ENCODE assay signal across 29 mouse cellular contexts in the genomic region with DNA sequence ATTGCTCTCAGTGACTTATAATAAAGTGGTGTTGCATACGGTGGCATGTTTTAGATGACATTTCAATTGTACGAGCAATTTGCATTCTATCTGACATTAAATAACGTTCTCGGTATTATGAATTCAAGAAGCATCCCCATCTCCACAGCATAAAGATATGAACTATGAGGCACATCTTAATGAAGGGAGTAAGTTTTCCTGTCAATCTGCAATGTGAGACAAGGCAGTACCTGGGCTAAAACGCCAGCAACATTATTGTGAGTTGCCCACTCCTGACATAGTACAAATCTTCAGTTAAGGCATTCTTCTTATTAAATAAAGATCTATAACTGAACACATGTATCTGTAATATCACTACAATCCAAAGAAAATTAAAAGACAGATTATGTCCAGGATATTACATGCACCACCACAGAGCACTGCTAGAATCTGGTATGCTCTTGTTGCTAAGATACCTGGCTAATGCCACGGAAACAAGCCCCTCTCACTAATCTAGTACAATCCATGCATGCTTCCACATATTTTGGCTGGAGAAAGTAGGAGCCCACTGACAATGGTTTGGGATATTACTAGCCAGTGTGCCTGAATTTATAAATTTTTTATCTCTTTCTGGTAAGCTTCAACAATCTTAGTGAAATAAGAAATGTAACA.
DNase-seq lines count a peak whose midpoint lies in the region; ATAC-seq lines count a peak whose summit lies in the region.
"Had no signal": no experiment of that assay in that cellular context is flagged by ENCODE, and none has a peak within 500 bp of the region (broad histone marks: within the 10 kb centered on the region; RNA-seq: fewer than 3 reads in every experiment).

No protein-coding gene starts in this region.

- no peaks in the 10 kb centered on the region for H3K9me3 ChIP-seq in forebrain, embryonic 12.5 days
- no peaks in the 10 kb centered on the region for H3K9me3 ChIP-seq in forebrain, embryonic 11.5 days (ENCODE audit: control insufficient read depth, low read length)
- no peaks in the 10 kb centered on the region for H3K9me3 ChIP-seq in midbrain, embryonic 12.5 days
- H3K9me3 ChIP-seq in midbrain, embryonic 10.5 days (replicated peaks), result no peaks in the 10 kb centered on the region
- no peaks in the 10 kb centered on the region for H3K9me3 ChIP-seq in midbrain, embryonic 14.5 days (ENCODE audit: control insufficient read depth, low read length)
- H3K9me3 ChIP-seq: embryonic facial prominence, embryonic 15.5 days; heart, embryonic 13.5 days; limb, embryonic 10.5 days; limb, embryonic 15.5 days; liver, embryonic 13.5 days had no signal

- H3K4me1 ChIP-seq in forebrain, embryonic 12.5 days, result no peaks in the 10 kb centered on the region
- no peaks in the 10 kb centered on the region for H3K4me1 ChIP-seq in forebrain, embryonic 11.5 days (replicated peaks; ENCODE audit: control insufficient read depth, insufficient read depth, low read length)
- H3K4me1 ChIP-seq in midbrain, embryonic 12.5 days, result no peaks in the 10 kb centered on the region
- H3K4me1 ChIP-seq in midbrain, embryonic 10.5 days, result peaks cover 4% of the 10 kb centered on the region; the same call in 1 of the 2 replicates
- no peaks in the 10 kb centered on the region for H3K4me1 ChIP-seq in midbrain, embryonic 14.5 days (ENCODE audit: control insufficient read depth, insufficient read depth, low read length)
- H3K4me1 ChIP-seq: embryonic facial prominence, embryonic 15.5 days; heart, embryonic 13.5 days; limb, embryonic 15.5 days; liver, embryonic 13.5 days; megakaryocyte, embryonic 14.5 days had no signal

- no peak overlapping the region for H3K4me3 ChIP-seq in forebrain, embryonic 12.5 days (replicated peaks)
- H3K4me3 ChIP-seq in forebrain, embryonic 11.5 days (ENCODE audit: low read depth, low read length), result no peak overlapping the region
- H3K4me3 ChIP-seq in midbrain, embryonic 12.5 days, result no peak overlapping the region
- no peak overlapping the region for H3K4me3 ChIP-seq in midbrain, embryonic 10.5 days
- no peak overlapping the region for H3K4me3 ChIP-seq in midbrain, embryonic 14.5 days (replicated peaks; ENCODE audit: low read depth, low read length)
- H3K4me3 ChIP-seq: embryonic facial prominence, embryonic 15.5 days; heart, embryonic 13.5 days; limb, embryonic 10.5 days; limb, embryonic 15.5 days; liver, embryonic 13.5 days; megakaryocyte, embryonic 14.5 days had no signal

- DNase-seq in forebrain, embryonic 11.5 days (ENCODE audit: low spot score), result no peak
- no peak for DNase-seq in midbrain, embryonic 10.5 days (ENCODE audit: low spot score)
- peak; percentile 8 for DNase-seq in brain, embryonic 18.5 days (ENCODE audit: low read depth, low spot score)
- peak; percentile 59 for DNase-seq in midbrain, embryonic 14.5 days
- DNase-seq in urinary bladder, postnatal 10 days (ENCODE audit: low spot score), result no peak
- DNase-seq in thymus, adult 18-20 months, result no peak
- DNase-seq: adrenal gland, postnatal 14 days; cerebellum, adult 18-20 months; cerebellum, postnatal 10 days; heart, postnatal 10 days; kidney, adult 11 months; kidney, postnatal 14 days; layer of hippocampus, adult 9-11 months; liver, embryonic 13.5 days; lung, adult 18-20 months; lung, postnatal 4 days; right cerebral cortex, postnatal 14 days; thymus, postnatal 25 days had no signal

- H3K36me3 ChIP-seq in forebrain, embryonic 12.5 days (replicated peaks), result no peaks in the 10 kb centered on the region
- H3K36me3 ChIP-seq in forebrain, embryonic 11.5 days (ENCODE audit: control insufficient read depth, insufficient read depth, low read length), result no peaks in the 10 kb centered on the region
- no peaks in the 10 kb centered on the region for H3K36me3 ChIP-seq in midbrain, embryonic 12.5 days
- no peaks in the 10 kb centered on the region for H3K36me3 ChIP-seq in midbrain, embryonic 10.5 days
- H3K36me3 ChIP-seq in midbrain, embryonic 14.5 days (ENCODE audit: control insufficient read depth, insufficient read depth, low read length), result no peaks in the 10 kb centered on the region
- H3K36me3 ChIP-seq: embryonic facial prominence, embryonic 15.5 days; G1E; heart, embryonic 13.5 days; limb, embryonic 10.5 days; limb, embryonic 15.5 days; liver, embryonic 13.5 days had no signal

- no peak overlapping the region for H3K4me2 ChIP-seq in forebrain, embryonic 12.5 days
- H3K4me2 ChIP-seq in forebrain, embryonic 11.5 days (ENCODE audit: low read depth, low read length, severe bottlenecking), result no peak overlapping the region
- no peak overlapping the region for H3K4me2 ChIP-seq in midbrain, embryonic 12.5 days (replicated peaks)
- no peak overlapping the region for H3K4me2 ChIP-seq in midbrain, embryonic 14.5 days (ENCODE audit: low read length)
- H3K4me2 ChIP-seq: embryonic facial prominence, embryonic 15.5 days; heart, embryonic 13.5 days; limb, embryonic 15.5 days; liver, embryonic 13.5 days had no signal

- 0 out of 2 replicates have a peak, but pooled peaks have one; percentile 51 for ATAC-seq in forebrain, embryonic 12.5 days (ENCODE audit: low FRiP score)
- no peak for ATAC-seq in forebrain, embryonic 11.5 days (replicated peaks; ENCODE audit: low FRiP score)
- 0 out of 2 replicates have a peak, but pooled peaks have one; percentile 54 for ATAC-seq in midbrain, embryonic 12.5 days (ENCODE audit: low FRiP score, low read depth)
- ATAC-seq in midbrain, embryonic 14.5 days (ENCODE audit: low FRiP score, low TSS enrichment), result peak; percentile 40; the same call in 1 of the 2 replicates
- ATAC-seq: inflammation-experienced regulatory T-cells, adult 6 months; lung, postnatal 0 days; Patski had no signal

- H3K27me3 ChIP-seq in forebrain, embryonic 12.5 days, result no peaks in the 10 kb centered on the region
- H3K27me3 ChIP-seq in forebrain, embryonic 11.5 days (ENCODE audit: control insufficient read depth, insufficient read depth, low read length), result no peaks in the 10 kb centered on the region
- H3K27me3 ChIP-seq in midbrain, embryonic 12.5 days, result no peaks in the 10 kb centered on the region
- no peaks in the 10 kb centered on the region for H3K27me3 ChIP-seq in midbrain, embryonic 10.5 days (ENCODE audit: low read depth, poor library complexity, severe bottlenecking)
- H3K27me3 ChIP-seq in midbrain, embryonic 14.5 days (ENCODE audit: control insufficient read depth, insufficient read depth, low read length), result no peaks in the 10 kb centered on the region
- H3K27me3 ChIP-seq: embryonic facial prominence, embryonic 15.5 days; heart, embryonic 13.5 days; limb, embryonic 15.5 days; liver, embryonic 13.5 days; megakaryocyte, embryonic 14.5 days; Patski had no signal

- WGBS in forebrain, embryonic 12.5 days, result 75% methylated on average over 6 of the region's 6 CpGs
- 79% methylated on average over 6 of the region's 6 CpGs for WGBS in forebrain, embryonic 11.5 days
- 66% methylated on average over 6 of the region's 6 CpGs for WGBS in midbrain, embryonic 12.5 days
- WGBS in midbrain, embryonic 10.5 days, result 83% methylated on average over 6 of the region's 6 CpGs
- WGBS in midbrain, embryonic 14.5 days, result 56% methylated on average over 6 of the region's 6 CpGs

- H3K27ac ChIP-seq in forebrain, embryonic 12.5 days, result no peak overlapping the region
- H3K27ac ChIP-seq in forebrain, embryonic 11.5 days (ENCODE audit: low read depth, low read length), result no peak overlapping the region
- H3K27ac ChIP-seq in midbrain, embryonic 12.5 days (replicated peaks), result no peak overlapping the region
- no peak overlapping the region for H3K27ac ChIP-seq in midbrain, embryonic 10.5 days (replicated peaks)
- no peak overlapping the region for H3K27ac ChIP-seq in midbrain, embryonic 14.5 days (replicated peaks; ENCODE audit: low read depth, low read length)
- H3K27ac ChIP-seq: embryonic facial prominence, embryonic 15.5 days; heart, embryonic 13.5 days; limb, embryonic 10.5 days; limb, embryonic 15.5 days; liver, embryonic 13.5 days had no signal

- H3K9ac ChIP-seq in forebrain, embryonic 12.5 days, result no peak overlapping the region
- no peak overlapping the region for H3K9ac ChIP-seq in forebrain, embryonic 11.5 days (ENCODE audit: low read length)
- no peak overlapping the region for H3K9ac ChIP-seq in midbrain, embryonic 12.5 days (replicated peaks)
- H3K9ac ChIP-seq in midbrain, embryonic 14.5 days (replicated peaks; ENCODE audit: low read length), result no peak overlapping the region
- H3K9ac ChIP-seq: embryonic facial prominence, embryonic 15.5 days; heart, embryonic 13.5 days; limb, embryonic 15.5 days; liver, embryonic 13.5 days had no signal

Comparison
In these comparisons a context has a peak if more than half of its experiments do, and no peak if none do; other contexts are left out.
1. DNase-seq: peak in brain, embryonic 18.5 days (single experiment) and midbrain, embryonic 14.5 days (single experiment); none in forebrain, embryonic 11.5 days (single experiment), midbrain, embryonic 10.5 days (single experiment), urinary bladder, postnatal 10 days (single experiment) and thymus, adult 18-20 months (0 of 2).